Mouse (Mus musculus) ES-Bruce4 (cell line): ENCODE measurements around the gene Olfr90. TPM values are rescaled to one million over a fixed set of nuclear protein-coding genes. Genes with fewer than 3 reads are reported as not detected.

ENCODE experiments used
- H3K27ac ChIP-seq: 2 replicates; pipeline ENCODE4 v1.5.1; 2012; ENCODE audit warnings: low read length, inconsistent platforms; ENCODE audit not compliant: insufficient read depth
- H3K27me3 ChIP-seq: 2 replicates; pipeline ENCODE4 v1.6.1; 2012; ENCODE audit warnings: mild to moderate bottlenecking, low read length, inconsistent platforms; ENCODE audit not compliant: control insufficient read depth, poor library complexity, insufficient read depth, severe bottlenecking
- H3K36me3 ChIP-seq: 2 replicates; pipeline ENCODE4 v1.6.1; 2012; ENCODE audit warnings: inconsistent platforms, mild to moderate bottlenecking, low read length, moderate library complexity; ENCODE audit not compliant: control insufficient read depth, poor library complexity, insufficient read depth, severe bottlenecking
- H3K4me1 ChIP-seq: one replicate; pipeline ENCODE4 v1.8.1; 2011; ENCODE audit warnings: low read length; ENCODE audit not compliant: control insufficient read depth, insufficient read depth
- H3K4me3 ChIP-seq: 2 replicates; pipeline ENCODE4 v1.5.1; 2011; ENCODE audit warnings: low read depth, mild to moderate bottlenecking, low read length
- H3K9ac ChIP-seq: 2 replicates; pipeline ENCODE4 v1.6.1; 2012; ENCODE audit warnings: low read depth, mild to moderate bottlenecking, inconsistent platforms; ENCODE audit not compliant: poor library complexity, severe bottlenecking
- H3K9me3 ChIP-seq: replicated peaks from 2 replicates; pipeline ENCODE4 v1.6.1; 2012; ENCODE audit warnings: mild to moderate bottlenecking, low read length, inconsistent platforms; ENCODE audit not compliant: control insufficient read depth, poor library complexity, insufficient read depth, severe bottlenecking
- CTCF ChIP-seq: IDR thresholded peaks from one replicate; pipeline ENCODE4 v1.8.1; 2011; ENCODE audit warnings: low read depth, low read length
- EP300 ChIP-seq: IDR thresholded peaks from 2 replicates; pipeline ENCODE4 v1.6.1; 2011; ENCODE audit warnings: low read depth, low read length; ENCODE audit not compliant: insufficient read depth
- POLR2A ChIP-seq: IDR thresholded peaks from one replicate; pipeline ENCODE4 v1.8.1; 2011; ENCODE audit warnings: low read length; ENCODE audit not compliant: insufficient read depth
- polyA plus RNA-seq: library from polyadenylated mRNA; stranded (reverse); fragments of >200 nt; gene quantifications from 2 replicates; pipeline ENCODE4 v1.2.4, GENCODE M21; 2011; ENCODE audit warnings: low read depth; ENCODE audit not compliant: missing spikeins, insufficient read depth, insufficient read length

Olfr90 gene
- polyA plus RNA-seq, 1 experiment, result 0.22 TPM

GRCm38 (mm10) chr17:37051745-37052144 lies 36.6 kb downstream of the Olfr90 start:
- TF ChIP-seq EP300 (no peak), POLR2A (no peak), CTCF (no peak)
- peak overlapping the region; percentile 92; the same call in 1 of the 2 replicates for H3K4me3 ChIP-seq

GRCm38 (mm10) chr17:37050876-37051275 lies 37.4 kb downstream of the Olfr90 start:
- peaks cover 2% of the 10 kb centered on the region for H3K4me1 ChIP-seq
- H3K4me3 ChIP-seq, result peak overlapping the region; percentile 92
- no peaks in the 10 kb centered on the region for H3K9me3 ChIP-seq
- H3K36me3 ChIP-seq, result peaks cover 51% of the 10 kb centered on the region
- no peak overlapping the region for H3K27ac ChIP-seq
- TF ChIP-seq POLR2A (no peak), EP300 (no peak), CTCF (no peak)
- peak overlapping the region; percentile 97 for H3K9ac ChIP-seq
- no peaks in the 10 kb centered on the region for H3K27me3 ChIP-seq

More at GRCm38 (mm10) chr17:37051745-37052144, 36.6 kb downstream of the Olfr90 start:
- peak overlapping the region; percentile 97; the same call in 1 of the 2 replicates for H3K9ac ChIP-seq
- H3K36me3 ChIP-seq, result peaks cover 60% of the 10 kb centered on the region
- peaks cover 3% of the 10 kb centered on the region for H3K4me1 ChIP-seq
- no peaks in the 10 kb centered on the region for H3K27me3 ChIP-seq
- no peaks in the 10 kb centered on the region for H3K9me3 ChIP-seq
- H3K27ac ChIP-seq, result no peak overlapping the region

DNA sequence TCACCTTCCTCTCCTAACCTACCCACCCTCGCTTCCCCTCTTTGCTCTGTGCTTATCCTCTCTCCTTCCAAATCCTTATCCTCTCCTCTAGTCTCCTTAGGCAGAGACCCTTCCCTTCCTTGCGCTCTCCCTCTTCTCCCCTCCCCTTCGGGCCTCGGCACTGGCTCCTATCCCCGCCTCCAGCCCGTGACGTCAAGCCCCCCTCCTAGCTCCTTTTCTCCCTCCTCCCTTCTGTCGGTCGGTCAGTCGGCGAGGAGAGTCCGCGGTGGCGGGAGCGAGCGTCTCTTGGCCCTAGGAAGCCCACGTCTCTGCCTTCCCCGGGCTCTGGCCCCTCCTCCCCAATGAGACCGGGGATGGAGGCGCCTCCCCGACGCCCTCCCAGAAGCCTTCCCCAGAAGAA lies 37.9 kb downstream of the Olfr90 start:
- Histone ChIP-seq H3K27ac (peak overlapping the region; percentile 58), H3K9me3 (no peaks in the 10 kb centered on the region), H3K27me3 (no peaks in the 10 kb centered on the region), H3K4me1 (no peaks in the 10 kb centered on the region), H3K9ac (peak overlapping the region; percentile 97), H3K4me3 (peak overlapping the region; percentile 92), H3K36me3 (peaks cover 47% of the 10 kb centered on the region)
- TF ChIP-seq POLR2A, result peak; percentile 73
- no peak for TF ChIP-seq EP300

- peaks cover 40% of the 10 kb centered on the region for H3K36me3 ChIP-seq
- H3K9me3 ChIP-seq, result no peaks in the 10 kb centered on the region
- H3K27me3 ChIP-seq, result no peaks in the 10 kb centered on the region
- peak overlapping the region; percentile 58 for H3K27ac ChIP-seq
- H3K9ac ChIP-seq, result peak overlapping the region; percentile 97
- H3K4me1 ChIP-seq, result no peaks in the 10 kb centered on the region
- peak overlapping the region; percentile 92 for H3K4me3 ChIP-seq
- TF ChIP-seq EP300 (no peak), CTCF (peak; percentile 55)
Measured at GRCm38 (mm10) chr17:37049570-37050310, 38.6 kb downstream of the Olfr90 start.

- H3K36me3 ChIP-seq, result peaks cover 27% of the 10 kb centered on the region
- H3K9me3 ChIP-seq, result no peaks in the 10 kb centered on the region
Measured at GRCm38 (mm10) chr17:37048383-37048782, 39.9 kb downstream of the Olfr90 start.

GRCm38 (mm10) chr17:37047981-37048380 lies 40.3 kb downstream of the Olfr90 start:
- TF ChIP-seq EP300 (no peak), CTCF (no peak), POLR2A (no peak)
- Histone ChIP-seq H3K9ac (peak overlapping the region; percentile 97), H3K4me1 (no peaks in the 10 kb centered on the region), H3K36me3 (peaks cover 23% of the 10 kb centered on the region), H3K27ac (peak overlapping the region; percentile 4; the same call in 1 of the 2 replicates), H3K9me3 (no peaks in the 10 kb centered on the region), H3K27me3 (no peaks in the 10 kb centered on the region), H3K4me3 (peak overlapping the region; percentile 56; the same call in 1 of the 2 replicates)

More at GRCm38 (mm10) chr17:37048383-37048782, 39.9 kb downstream of the Olfr90 start:
- Histone ChIP-seq H3K27me3 (no peaks in the 10 kb centered on the region), H3K4me3 (peak overlapping the region; percentile 56), H3K27ac (peak overlapping the region; percentile 4; the same call in 1 of the 2 replicates), H3K4me1 (no peaks in the 10 kb centered on the region), H3K9ac (peak overlapping the region; percentile 97)
- TF ChIP-seq EP300, result no peak
- TF ChIP-seq CTCF, result no peak
- TF ChIP-seq POLR2A, result no peak
